ENCODE assay signal across 22 mouse cellular contexts in genomic region chr14:35135056-35135455, GRCm38 (mm10).
DNase-seq lines count a peak whose midpoint lies in the region; ATAC-seq and TF ChIP-seq lines count a peak whose summit lies in the region.
"Had no signal": no experiment of that assay in that cellular context is flagged by ENCODE, and none has a peak within 500 bp of the region (broad histone marks: within the 10 kb centered on the region; RNA-seq: fewer than 3 reads in every experiment).

No protein-coding gene starts in this region.

- DNase-seq in cerebellum, postnatal 10 days: peak; percentile 62 to 64
- DNase-seq in cerebellum, adult 9-10 months: no peak
- peak; percentile 30 for DNase-seq in forebrain, embryonic 11.5 days (ENCODE audit: low spot score)
- no peak for DNase-seq in forebrain, postnatal 0 days
- peak; percentile 16 for DNase-seq in left cerebral cortex, postnatal 4 days
- no peak for DNase-seq in left cerebral cortex, adult 2 months (ENCODE audit: extremely low spot score in 1 of 2, low spot score in 2 of 2)
- DNase-seq: adrenal gland, adult 8-10 months; adrenal gland, postnatal 14 days; adrenal gland, postnatal 36 days; B cell, adult 2 months; cerebellum, adult 11-12 months; cerebellum, adult 2 months; cerebellum, postnatal 25 days had no signal

- 93% methylated on average over 2 of the region's 2 CpGs for WGBS in forebrain, embryonic 11.5 days
- 54% methylated on average over 2 of the region's 2 CpGs for WGBS in forebrain, postnatal 0 days

- ATAC-seq in forebrain, embryonic 11.5 days (replicated peaks; ENCODE audit: low FRiP score): no peak
- ATAC-seq in forebrain, postnatal 0 days: no peak
- ATAC-seq: activated CD4-positive, CD25-positive, alpha-beta regulatory T cell, adult 4 months; CD4-positive, CD25-positive, alpha-beta regulatory T cell, adult 4 months; forebrain, embryonic 14.5 days; forebrain, embryonic 16.5 days; Patski had no signal

- intact Hi-C loops in left cerebral cortex, postnatal 4 days (cut with DNase I): no loop called here
- intact Hi-C loops in left cerebral cortex, adult 2 months (cut with DNase I): no loop called here

- H3K36me3 ChIP-seq in forebrain, embryonic 11.5 days (ENCODE audit: control insufficient read depth, insufficient read depth, low read length): no peaks in the 10 kb centered on the region
- H3K36me3 ChIP-seq in forebrain, postnatal 0 days (ENCODE audit: insufficient read depth): no peaks in the 10 kb centered on the region
- H3K36me3 ChIP-seq: embryonic facial prominence, embryonic 10.5 days; embryonic facial prominence, embryonic 12.5 days; forebrain, embryonic 12.5 days; G1E had no signal

- no peaks in the 10 kb centered on the region for H3K9me3 ChIP-seq in forebrain, embryonic 11.5 days (ENCODE audit: control insufficient read depth, low read length)
- no peaks in the 10 kb centered on the region for H3K9me3 ChIP-seq in forebrain, postnatal 0 days (ENCODE audit: low read length)
- H3K9me3 ChIP-seq: embryonic facial prominence, embryonic 10.5 days; embryonic facial prominence, embryonic 12.5 days; forebrain, embryonic 12.5 days; G1E had no signal

- no peak for TF ChIP-seq CTCF in forebrain, postnatal 0 days (IDR thresholded peaks at IDR 0.05; ENCODE audit: low read depth)
- no peak for TF ChIP-seq CTCF in left cerebral cortex, adult 2 months (IDR thresholded peaks at IDR 0.05)

- H3K4me1 ChIP-seq in forebrain, embryonic 11.5 days (replicated peaks; ENCODE audit: control insufficient read depth, insufficient read depth, low read length): no peaks in the 10 kb centered on the region
- H3K4me1 ChIP-seq in forebrain, postnatal 0 days (ENCODE audit: insufficient read depth): no peaks in the 10 kb centered on the region; the same call in 1 of the 2 replicates
- H3K4me1 ChIP-seq: embryonic facial prominence, embryonic 10.5 days; embryonic facial prominence, embryonic 12.5 days; forebrain, embryonic 12.5 days had no signal

- H3K4me3 ChIP-seq in forebrain, embryonic 11.5 days (ENCODE audit: low read depth, low read length): no peak overlapping the region
- H3K4me3 ChIP-seq in forebrain, postnatal 0 days (ENCODE audit: low read depth, low read length): no peak overlapping the region
- H3K4me3 ChIP-seq in left cerebral cortex, adult 2 months: no peak overlapping the region
- H3K4me3 ChIP-seq: embryonic facial prominence, embryonic 10.5 days; embryonic facial prominence, embryonic 12.5 days; forebrain, embryonic 12.5 days had no signal

- no peaks in the 10 kb centered on the region for H3K27me3 ChIP-seq in forebrain, embryonic 11.5 days (ENCODE audit: control insufficient read depth, insufficient read depth, low read length)
- no peaks in the 10 kb centered on the region for H3K27me3 ChIP-seq in forebrain, postnatal 0 days (ENCODE audit: insufficient read depth, low read length)
- H3K27me3 ChIP-seq: embryonic facial prominence, embryonic 12.5 days; forebrain, embryonic 12.5 days; Patski had no signal

- H3K4me2 ChIP-seq in forebrain, embryonic 11.5 days (ENCODE audit: low read depth, low read length, severe bottlenecking): no peak overlapping the region
- no peak overlapping the region for H3K4me2 ChIP-seq in forebrain, postnatal 0 days (ENCODE audit: low read depth)
- H3K4me2 ChIP-seq: embryonic facial prominence, embryonic 12.5 days; forebrain, embryonic 12.5 days had no signal

- H3K9ac ChIP-seq in forebrain, embryonic 11.5 days (ENCODE audit: low read length): no peak overlapping the region
- H3K9ac ChIP-seq in forebrain, postnatal 0 days: no peak overlapping the region
- H3K9ac ChIP-seq: embryonic facial prominence, embryonic 12.5 days; forebrain, embryonic 12.5 days had no signal

- no peak overlapping the region for H3K27ac ChIP-seq in forebrain, embryonic 11.5 days (ENCODE audit: low read depth, low read length)
- H3K27ac ChIP-seq in forebrain, postnatal 0 days (ENCODE audit: low read depth, low read length): no peak overlapping the region
- no peak overlapping the region for H3K27ac ChIP-seq in left cerebral cortex, adult 2 months
- H3K27ac ChIP-seq: embryonic facial prominence, embryonic 10.5 days; embryonic facial prominence, embryonic 12.5 days; forebrain, embryonic 12.5 days had no signal

Comparison
In these comparisons a context has a peak if more than half of its experiments do, and no peak if none do; other contexts are left out.
1. DNase-seq: peak in cerebellum, postnatal 10 days (2 of 2), forebrain, embryonic 11.5 days (single experiment) and left cerebral cortex, postnatal 4 days (single experiment); none in cerebellum, adult 9-10 months (single experiment), forebrain, postnatal 0 days (single experiment) and left cerebral cortex, adult 2 months (0 of 2).